Mouse (Mus musculus) fibroblast of lung, adult 2 months (primary cell): ENCODE results near the gene Heatr5a.
A peak's percentile ranks its signal among the peaks of the same experiment; 100 is the strongest.

Experiments
- DNase-seq: peaks from one replicate; pipeline ENCODE4 v3.0.0-alpha.2; 2011; ENCODE audit warnings: low read depth

The Heatr5a gene

GRCm38 (mm10) chr12:51970352-51971069 is 610 bp downstream of the Heatr5a start:
- DNase-seq = no peak

- DNase-seq = no peak
These were observed 1.2 kb downstream of the Heatr5a start for GRCm38 (mm10) chr12:51969876-51970275.

DNA sequence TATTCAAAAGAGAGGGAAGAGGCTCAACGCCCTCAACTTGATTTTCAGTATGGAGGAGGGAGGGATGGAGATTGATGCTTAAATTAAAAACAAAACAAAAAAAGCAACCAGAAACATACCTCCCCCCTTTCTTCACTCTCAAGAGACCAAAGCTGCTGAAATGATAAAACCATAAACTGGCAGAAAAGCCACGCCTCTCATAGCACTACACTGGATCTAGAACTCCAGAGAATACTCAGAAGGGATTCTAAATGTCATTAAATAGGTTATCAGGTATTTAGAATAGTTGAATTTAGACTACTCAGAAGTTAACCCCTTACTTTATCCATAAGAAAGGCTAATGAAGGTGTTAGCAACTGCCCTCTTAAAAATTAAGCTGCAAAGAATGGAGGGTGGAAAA is 2.0 kb downstream of the Heatr5a start:
- DNase-seq = no peak

- DNase-seq = no peak
These were observed 3.1 kb downstream of the Heatr5a start for GRCm38 (mm10) chr12:51967915-51968595.

DNA sequence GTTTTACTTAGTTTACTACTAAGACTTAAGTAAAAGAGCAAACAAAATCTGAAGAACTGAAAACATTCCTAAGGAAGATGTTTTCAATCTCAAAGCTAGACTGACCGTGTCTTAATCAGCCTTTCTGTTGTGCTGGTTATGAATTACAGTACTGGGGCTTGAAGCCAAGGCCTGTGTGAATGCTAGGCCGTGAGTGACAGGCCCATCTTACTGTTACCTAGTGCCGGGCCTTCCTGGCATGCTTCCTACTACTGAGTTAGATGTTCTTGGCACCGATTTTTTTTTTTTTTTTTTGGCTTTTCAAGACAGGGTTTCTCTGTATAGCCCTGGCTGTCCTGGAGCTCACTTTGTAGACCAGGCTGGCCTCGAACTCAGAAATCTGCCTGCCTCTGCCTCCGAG is 13.5 kb downstream of the Heatr5a start:
- DNase-seq = no peak

DNA sequence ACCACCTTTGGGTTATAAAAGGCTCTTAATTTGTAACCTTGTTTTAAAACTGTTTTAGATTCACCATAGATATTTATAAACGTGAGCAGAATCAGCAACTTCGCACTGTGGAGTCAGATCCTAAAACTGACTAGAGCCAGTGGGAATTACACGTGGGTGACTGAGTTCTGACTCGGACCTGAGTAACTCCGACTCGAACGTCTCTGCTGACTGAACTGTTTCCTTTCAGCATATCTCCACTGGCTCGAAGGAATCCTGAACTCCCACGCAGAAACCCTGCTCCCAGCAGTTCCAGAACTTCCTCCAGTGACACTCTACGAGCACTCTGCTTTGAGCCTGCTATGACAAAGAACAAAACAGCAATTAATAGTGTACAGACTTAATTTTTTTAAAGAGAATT is 18.8 kb downstream of the Heatr5a start:
- no peak for DNase-seq

- peak; percentile 74 for DNase-seq
These were observed 23.6 kb downstream of the Heatr5a start for GRCm38 (mm10) chr12:51947498-51947945.

GRCm38 (mm10) chr12:51945331-51945730 is 25.8 kb downstream of the Heatr5a start:
- no peak for DNase-seq

- no peak for DNase-seq
These were observed 31.3 kb downstream of the Heatr5a start for GRCm38 (mm10) chr12:51939848-51940247.

DNA sequence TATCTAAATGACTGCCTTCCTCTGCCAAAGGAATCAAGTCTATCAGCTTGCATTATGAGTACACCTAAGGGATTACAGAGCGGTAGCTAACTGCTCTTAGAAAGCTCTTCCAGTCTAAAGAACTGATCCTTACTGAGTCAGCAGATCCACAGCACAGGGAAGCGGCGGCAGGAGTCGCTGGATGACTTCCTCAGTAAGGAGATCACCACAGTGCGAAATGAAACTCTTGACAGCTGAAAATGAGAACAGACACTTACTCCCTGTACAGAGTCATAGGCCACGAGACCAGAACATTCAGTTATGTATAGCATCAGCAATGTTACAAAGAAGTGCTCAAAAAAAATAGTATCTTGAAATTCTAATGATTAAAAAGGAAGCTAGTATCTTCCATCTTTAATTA is 33.2 kb downstream of the Heatr5a start:
- DNase-seq = no peak

GRCm38 (mm10) chr12:51929630-51930029 is 41.5 kb downstream of the Heatr5a start:
- DNase-seq = no peak

- no peak for DNase-seq
These were observed 53.9 kb downstream of the Heatr5a start for GRCm38 (mm10) chr12:51917191-51917590.

DNA sequence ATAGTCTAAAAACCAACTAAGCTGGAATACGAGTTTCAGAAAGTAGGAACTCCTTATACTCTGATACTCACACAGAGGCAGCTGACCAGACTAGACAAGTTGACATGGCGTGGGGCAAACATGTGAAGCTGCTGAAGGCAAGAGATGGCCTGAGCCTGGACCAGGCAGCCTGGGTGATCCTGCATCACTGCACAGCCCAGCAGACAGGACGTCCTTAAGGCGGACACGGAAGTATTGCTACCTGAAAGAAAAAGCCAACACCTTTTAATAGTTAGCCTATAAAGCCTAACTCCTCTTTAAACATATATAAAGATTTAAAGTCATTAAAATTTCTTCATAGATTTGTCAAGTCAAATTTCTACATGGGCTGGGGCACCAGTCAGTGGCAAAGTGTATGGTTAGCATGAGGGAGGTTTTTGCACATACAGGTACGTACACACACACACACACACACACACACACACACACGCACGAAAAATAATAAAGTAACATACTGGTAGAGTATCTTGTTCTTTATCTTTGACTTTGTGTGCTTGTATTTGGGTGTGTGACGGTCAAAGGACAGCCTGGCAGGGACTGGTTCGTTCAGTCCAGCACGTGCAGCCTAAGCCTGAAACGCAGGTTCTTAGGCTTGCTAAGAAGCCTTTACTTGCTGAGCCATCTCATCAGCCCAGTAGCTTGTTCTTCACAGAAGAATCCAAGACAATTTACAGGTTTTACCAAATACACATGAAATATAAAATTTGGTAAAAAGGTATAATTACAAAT is 56.0 kb downstream of the Heatr5a start:
- DNase-seq = no peak

DNA sequence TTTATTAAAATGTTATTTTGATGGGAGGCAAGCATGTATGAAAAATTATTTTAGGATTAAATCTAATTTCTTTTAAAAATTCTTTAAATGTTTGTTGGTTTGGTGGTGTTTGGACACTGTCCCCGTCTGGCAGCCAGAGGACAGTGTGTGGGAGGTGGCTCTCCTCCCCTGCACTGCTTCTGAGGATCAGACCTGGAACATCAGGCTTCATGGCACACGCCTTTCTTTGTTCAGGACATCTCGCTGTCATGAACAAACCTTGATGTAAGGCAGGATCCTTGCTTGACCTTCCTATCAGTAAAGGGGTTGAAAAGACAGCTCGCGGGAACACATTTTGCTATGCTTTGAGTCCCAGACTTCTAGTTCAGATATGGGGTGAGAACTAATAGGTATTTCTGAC is 61.9 kb downstream of the Heatr5a start:
- DNase-seq = no peak

DNA sequence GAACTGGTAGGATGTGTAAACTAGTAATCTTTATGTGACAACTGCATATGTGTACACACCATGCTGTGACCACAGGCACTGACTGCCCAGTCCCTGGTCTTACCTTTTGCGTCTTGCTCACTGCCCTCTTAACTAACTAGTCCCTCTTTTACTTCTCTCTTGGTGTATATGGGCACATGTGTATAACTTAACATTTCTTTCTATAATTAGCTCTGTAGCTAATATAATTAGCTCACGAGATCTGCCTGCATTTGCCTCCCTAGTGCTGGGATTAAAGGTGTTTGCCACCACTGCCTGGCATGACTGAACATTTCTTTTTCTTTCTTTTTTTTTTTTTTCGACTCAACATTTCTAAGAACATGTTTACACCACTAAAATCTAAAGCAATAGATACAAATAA is 63.6 kb downstream of the Heatr5a start:
- DNase-seq = no peak

DNA sequence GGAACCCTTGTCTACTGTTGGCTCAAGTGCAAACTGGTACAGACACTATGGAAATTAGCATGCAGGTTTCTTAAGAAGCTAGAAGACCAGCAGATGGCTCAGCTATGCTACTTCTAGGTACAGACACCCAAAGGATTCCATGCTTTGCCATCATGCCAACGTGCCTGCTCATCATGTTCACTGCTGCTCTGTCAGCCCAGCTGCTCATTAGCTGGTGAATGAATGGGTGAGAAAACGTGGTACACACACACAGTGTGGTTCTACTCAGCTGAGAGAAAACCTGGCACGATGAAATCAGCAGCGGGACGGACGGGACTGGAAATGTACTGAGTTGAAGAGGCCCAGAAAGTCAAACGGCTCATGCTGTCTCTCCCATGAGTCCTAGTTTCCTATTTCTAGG is 70.6 kb downstream of the Heatr5a start:
- no peak for DNase-seq

- DNase-seq = no peak
These were observed 74.2 kb downstream of the Heatr5a start for GRCm38 (mm10) chr12:51896901-51897300.

DNA sequence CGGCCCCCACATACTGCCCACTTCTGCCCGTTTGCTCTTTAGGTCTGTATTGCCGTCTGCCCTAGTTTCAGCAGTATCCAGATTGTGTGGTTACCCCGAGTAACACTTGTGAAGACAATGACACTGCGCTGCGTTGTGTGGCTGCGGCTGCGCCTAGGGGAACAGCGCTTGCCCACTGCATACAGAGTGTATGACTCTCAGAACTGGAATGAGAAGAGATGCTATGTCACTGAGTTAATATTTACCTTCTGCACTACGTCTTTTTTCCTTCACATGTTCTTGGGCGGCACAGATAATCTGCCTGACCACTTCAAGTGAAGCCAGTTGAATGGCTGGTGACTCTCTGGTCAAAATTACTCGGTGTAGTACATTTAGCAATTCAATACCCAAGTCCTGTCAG is 82.5 kb downstream of the Heatr5a start:
- DNase-seq = no peak

GRCm38 (mm10) chr12:51887301-51888290 is 83.5 kb downstream of the Heatr5a start:
- DNase-seq = no peak

DNA sequence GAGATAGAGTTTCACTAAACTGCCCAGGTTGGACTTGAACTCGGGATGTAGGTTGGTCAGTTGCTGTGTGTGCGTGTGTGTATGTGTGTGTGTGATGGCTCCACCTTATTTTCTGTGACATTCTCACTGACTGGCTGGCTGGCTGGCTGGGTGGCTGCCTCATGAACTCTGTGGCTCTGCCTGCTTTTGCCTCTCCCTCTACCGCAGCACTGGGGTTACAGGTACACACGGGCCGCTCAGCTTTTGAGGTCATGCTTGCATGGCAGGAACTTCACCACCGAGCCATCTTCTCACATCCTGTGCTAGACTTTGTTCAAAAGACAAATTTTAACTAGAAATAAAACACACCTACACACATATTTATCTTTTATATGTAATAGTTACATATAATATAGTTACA is 84.8 kb downstream of the Heatr5a start:
- no peak for DNase-seq

DNA sequence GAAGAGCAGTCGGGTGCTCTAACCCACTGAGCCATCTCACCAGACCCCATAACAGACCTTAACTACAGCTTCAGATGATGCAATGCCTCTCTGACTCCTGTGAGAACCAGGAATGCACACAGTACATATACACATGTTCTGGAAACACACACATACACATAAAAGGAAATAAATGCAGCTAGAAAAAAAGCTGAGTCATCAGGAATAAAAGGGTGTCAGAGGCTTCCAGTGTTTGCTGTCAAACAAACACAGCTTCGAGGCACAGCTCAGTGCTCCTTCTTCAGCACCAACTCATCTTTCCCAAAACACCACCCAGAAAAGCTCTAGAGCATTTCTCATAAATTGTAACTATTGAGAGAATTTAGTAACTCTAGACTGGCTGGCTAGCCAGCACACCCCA is 86.3 kb downstream of the Heatr5a start:
- DNase-seq = no peak

DNA sequence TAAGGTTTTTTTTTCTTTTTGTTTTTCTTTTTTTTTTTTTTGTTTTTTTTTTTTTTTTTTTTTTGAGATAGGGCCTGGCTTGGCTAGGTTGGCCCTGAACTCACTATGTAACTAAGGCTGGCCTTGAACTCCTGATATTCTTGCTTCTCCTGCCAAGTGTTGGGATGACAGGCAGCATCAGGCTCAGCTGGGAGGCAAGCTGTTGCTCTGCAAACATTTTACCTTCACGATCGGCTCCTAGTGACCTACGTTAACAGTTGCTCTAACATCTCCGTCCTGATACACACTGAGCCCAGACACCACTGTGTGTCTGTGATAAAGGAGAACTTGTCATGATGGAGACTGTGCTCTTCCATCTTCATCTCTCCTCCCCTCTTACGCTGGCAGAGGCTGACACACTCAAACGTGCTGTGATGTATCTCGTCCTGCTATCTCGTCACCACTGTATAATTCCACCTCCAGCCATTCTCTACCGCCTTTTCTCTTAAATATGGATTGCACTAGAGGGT is 87.8 kb downstream of the Heatr5a start:
- DNase-seq = no peak
